Mouse (Mus musculus) layer of hippocampus, adult 11-12 months (tissue): ENCODE data around the gene Myh11.
"Not testable (repeated sequence)": the region's sequence is repeated elsewhere in the genome, so short reads cannot be mapped to it uniquely, and the experiment has no call there.

Experiments
- DNase-seq: peaks from one replicate; pipeline ENCODE4 v3.0.0; 2022; ENCODE audit warnings: low spot score

Gene Myh11

DNA sequence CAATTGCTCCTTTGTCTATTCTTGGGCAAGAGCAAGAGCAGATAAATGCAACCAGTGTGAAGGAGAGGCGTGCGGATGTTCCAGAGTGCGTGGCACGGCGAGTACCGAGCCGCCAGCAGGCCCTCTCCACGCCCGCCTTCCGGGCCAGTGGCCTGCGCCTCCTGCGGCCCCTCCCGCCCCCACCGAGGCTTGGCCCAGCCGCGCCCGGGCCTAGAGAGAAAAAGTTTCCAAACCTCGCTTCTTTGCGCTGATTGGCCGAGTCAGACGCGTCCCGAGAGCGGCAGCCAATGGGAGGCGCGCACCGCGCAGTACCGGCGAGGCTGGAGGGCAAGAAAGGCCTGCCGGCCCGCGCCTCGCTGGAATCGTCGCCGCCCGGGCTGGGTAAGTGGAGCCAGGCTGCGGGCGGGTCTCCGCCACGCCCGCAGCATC is 128.2 kb downstream of the Myh11 start, which contains the start of the genes Nde1 and Marf1:
Gene Nde1 (plus strand): TSS at position 288 of the 429 bp plus-strand sequence.
Gene Marf1 (minus strand): TSS at position 364 of the 429 bp plus-strand sequence.
- peak; percentile 80 for DNase-seq

DNA sequence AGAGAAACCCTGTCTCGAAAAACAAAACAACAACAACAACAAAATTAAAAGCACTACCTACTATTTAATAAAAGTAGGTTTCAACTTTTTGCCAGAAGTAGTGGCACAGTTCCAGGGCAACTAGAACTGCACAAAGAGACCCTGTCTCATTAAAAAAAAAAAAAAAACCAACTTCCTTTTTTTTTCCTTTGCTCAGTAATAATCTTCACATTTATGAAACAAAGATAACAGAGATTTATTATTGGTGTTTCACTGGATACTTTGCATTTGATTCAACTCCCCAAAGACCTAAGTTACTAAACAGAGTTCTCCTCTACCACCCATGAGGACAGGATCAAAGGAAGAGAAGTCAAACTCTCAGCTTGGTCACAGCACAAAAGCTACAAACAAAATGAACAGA is 130.2 kb downstream of the Myh11 start:
- DNase-seq: no peak

DNA sequence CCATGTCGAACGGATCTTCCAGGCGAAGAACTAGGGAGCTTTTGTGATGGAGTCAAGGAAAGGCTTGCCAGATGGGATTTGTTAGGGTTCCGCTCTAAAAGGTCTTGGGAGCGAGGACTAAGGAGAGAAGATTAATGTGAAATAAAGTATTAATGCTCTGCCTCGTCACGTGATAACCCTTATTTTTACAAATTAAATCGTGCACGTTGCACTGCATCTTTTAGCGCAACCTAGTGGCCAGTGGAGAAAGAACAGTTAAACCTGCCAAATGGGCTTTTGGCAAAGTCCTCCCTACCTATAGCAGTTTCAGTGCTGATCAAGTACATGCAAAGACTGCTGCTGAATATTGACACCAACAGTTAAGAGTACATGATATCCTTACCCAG is 131.4 kb downstream of the Myh11 start:
- peak; percentile 88 for DNase-seq

DNA sequence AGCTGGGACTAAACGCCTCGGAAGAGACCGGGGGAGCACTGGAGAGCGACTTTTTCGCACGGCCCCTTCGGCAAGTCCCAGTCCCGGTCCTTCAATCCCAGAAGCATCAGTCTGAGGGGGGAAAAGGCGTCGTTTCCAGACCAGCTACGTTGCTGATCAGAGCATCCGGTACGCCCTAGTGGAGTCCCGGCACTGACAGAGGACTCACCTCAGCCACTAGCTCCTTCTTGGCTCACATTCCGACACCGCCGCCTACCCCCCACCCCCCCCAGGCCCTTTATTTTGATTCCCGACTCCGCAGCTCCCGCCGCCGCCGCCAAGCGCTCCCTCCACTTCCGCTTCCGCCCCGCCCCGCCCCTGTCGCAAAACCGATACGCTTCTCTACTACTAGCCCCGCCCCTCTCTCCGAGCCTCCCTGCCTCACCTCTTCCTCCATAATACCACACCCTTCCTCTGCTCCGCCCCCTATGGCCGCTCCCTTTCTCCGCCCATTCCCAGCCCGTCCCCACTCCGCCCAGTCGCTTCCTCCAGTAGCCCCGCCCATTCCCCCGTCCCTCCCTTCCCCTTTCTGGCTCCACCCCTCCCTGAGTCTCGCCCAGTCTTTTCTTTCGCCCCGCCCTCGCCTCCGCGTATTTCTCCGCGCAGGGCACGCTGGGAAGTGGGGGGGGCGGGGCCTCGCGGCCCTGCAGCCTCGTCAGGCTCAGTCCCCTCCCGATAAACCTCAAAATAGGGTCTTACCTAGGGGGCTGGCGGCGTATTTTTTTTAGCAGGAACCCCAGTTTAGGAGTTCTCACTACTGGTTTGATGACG is 132.0 kb downstream of the Myh11 start:
- DNase-seq: peak; percentile 99

DNA sequence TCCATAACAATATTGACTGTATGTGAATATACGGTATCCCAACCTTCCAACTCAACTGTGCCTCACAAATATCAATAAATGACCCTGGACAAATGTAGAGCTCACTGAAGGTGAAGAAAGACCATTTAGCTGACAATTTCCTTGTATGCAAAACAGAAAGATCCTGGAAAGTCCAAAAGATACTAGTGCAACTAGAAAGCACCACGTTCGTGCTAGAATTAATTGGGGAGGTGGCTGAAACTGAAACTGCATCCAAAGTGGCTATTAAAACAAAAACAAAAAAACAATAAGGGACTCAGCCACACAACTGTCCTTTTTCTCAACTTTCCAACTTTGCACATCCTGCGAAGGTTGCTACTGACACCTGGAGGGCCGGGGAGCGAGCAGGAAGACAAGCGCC is 132.6 kb downstream of the Myh11 start:
- DNase-seq: no peak

DNA sequence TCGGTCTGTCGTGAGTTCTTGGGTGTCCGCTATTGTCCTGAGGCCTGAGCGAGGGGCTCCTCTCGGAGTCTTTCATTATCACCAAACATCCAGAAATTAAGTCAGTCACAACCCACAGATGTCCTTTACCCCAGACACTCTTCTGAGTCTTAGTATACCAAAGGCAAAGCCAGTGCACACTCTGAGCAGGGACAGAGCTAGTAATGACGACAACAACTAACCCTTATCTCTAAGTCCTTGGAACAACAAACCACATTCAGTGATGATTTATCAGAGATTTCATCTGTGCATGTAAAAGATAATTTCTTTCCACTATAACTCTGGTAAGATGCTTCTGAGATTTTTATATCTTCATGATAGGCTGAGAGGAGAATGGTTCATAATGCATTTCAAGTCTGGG is 134.9 kb downstream of the Myh11 start:
- DNase-seq: no peak

DNA sequence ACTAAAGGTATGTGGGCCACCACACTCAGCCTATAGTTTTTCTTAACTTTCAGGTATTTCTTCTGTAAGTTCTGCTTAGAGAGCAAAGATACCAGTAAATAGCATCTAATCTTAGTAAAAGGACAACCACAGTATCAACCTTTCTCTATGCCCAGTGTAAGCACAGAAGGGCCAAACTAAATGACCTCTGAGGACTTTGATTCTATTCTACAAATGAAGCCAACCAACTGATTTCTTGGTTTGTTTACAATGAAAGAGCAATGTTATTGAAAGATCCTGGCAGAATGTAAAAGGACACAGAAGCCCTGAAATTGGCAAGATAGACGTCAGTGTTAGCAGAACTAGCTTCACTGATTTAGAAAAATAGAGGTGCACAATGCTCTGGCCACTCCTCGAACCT is 135.5 kb downstream of the Myh11 start:
- DNase-seq: not testable (repeated sequence)

DNA sequence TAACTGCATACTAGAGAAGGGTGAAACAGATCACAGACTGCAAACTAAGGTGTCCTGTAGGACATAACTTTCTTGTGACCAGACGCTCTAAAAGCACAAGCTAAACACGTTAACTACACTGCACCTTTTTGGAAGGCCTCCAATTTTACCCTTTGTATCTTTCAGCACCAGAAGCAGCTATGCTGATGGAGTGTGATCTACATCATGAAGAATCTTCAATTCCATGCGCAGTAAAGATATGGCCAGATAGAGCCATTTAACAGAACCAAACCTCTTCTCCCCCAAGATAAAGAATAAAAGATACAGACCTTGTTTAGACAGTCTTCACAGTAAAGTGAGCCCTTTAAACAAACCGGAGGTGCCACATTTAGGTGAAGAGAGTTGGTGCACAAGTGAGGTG is 139.5 kb downstream of the Myh11 start:
- no peak for DNase-seq

DNA sequence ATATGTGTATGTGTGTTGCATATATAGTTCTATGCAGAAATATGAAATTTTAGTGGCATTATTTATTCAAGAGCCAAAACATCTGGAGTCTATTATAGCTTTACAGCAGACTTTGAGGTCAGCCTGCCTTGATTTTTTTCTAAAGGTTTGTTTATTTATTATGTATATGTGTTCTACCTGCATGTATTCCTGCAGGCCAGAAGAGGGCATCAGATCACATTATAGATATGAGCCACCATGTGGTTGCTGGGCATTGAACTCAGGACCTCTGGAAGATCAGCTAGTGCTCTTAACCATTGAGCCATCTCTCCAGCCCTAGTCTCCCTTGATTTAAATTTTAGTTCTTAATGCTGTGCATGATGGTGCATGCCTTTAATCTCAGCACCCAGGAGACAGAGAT is 143.5 kb downstream of the Myh11 start:
- no peak for DNase-seq
